Mouse (Mus musculus) lung, embryonic 16.5 days (tissue): Measurements from ENCODE around the gene Gdf7. TPM values are rescaled to one million over a fixed set of nuclear protein-coding genes. Genes with fewer than 3 reads are reported as not detected.

Experiments used
- ATAC-seq: fragments of 200-750 bp; cut with Nextera tagmentation; 2 replicates; pipeline ENCODE4 v1.8.0; 2017; ENCODE audit warnings: low read depth, mild to moderate bottlenecking, moderate library complexity
- H3K27ac ChIP-seq: fragments of 300-500 bp; sonication (generic); 2 replicates; pipeline ENCODE4 v1.5.1; 2014; ENCODE audit warnings: mild to moderate bottlenecking, control low read depth, low read length
- H3K27me3 ChIP-seq: fragments of 300-500 bp; sonication (generic); 2 replicates; pipeline ENCODE4 v1.6.1; 2014; ENCODE audit warnings: low read depth, low read length, mixed read lengths; ENCODE audit not compliant: control insufficient read depth, insufficient read depth
- H3K36me3 ChIP-seq: fragments of 300-500 bp; sonication (generic); 2 replicates; pipeline ENCODE4 v1.6.1; 2014; ENCODE audit warnings: low read length; ENCODE audit not compliant: control insufficient read depth, insufficient read depth
- H3K4me1 ChIP-seq: fragments of 300-500 bp; sonication (generic); replicated peaks from 2 replicates; pipeline ENCODE4 v1.6.1; 2014; ENCODE audit warnings: low read length, mixed read lengths; ENCODE audit not compliant: control insufficient read depth, insufficient read depth
- H3K4me2 ChIP-seq: fragments of 300-500 bp; sonication (generic); 2 replicates; pipeline ENCODE4 v1.6.1; 2014; ENCODE audit warnings: low read depth, low read length, control low read depth
- H3K4me3 ChIP-seq: fragments of 300-500 bp; sonication (generic); 2 replicates; pipeline ENCODE4 v1.5.1; 2014; ENCODE audit warnings: mild to moderate bottlenecking, low read length, control low read depth
- H3K9ac ChIP-seq: fragments of 300-500 bp; sonication (generic); 2 replicates; pipeline ENCODE4 v1.6.1; 2014; ENCODE audit warnings: low read length, control low read depth
- H3K9me3 ChIP-seq: fragments of 300-500 bp; sonication (generic); 2 replicates; pipeline ENCODE4 v1.6.1; 2016; ENCODE audit warnings: low read length; ENCODE audit not compliant: control insufficient read depth
- WGBS: fragments of 180-500 bp; shearing (Covaris S2); extraction: QIAGEN DNeasy Blood & Tissue Kit; methylation state at CpG from one replicate; pipeline ENCODE4 v1.1.7; 2014; 5-methylcytosine and 5-hydroxymethylcytosine counted together
- polyA plus RNA-seq: library from polyadenylated mRNA; unstranded; fragments of >200 nt; fragmentation: Nextera tagmentation; extraction: Ambion mirVana; gene quantifications from 2 replicates; pipeline ENCODE4 v1.2.1, GENCODE M21; 2015

The Gdf7 gene
- polyA plus RNA-seq, 1 experiment from 2014 or later, result not detected

- WGBS, result 40% methylated on average over 5 of the region's 5 CpGs
- Histone ChIP-seq H3K27ac (no peak overlapping the region), H3K4me1 (no peaks in the 10 kb centered on the region), H3K4me2 (no peak overlapping the region), H3K36me3 (peaks cover 8% of the 10 kb centered on the region; the same call in 1 of the 2 replicates), H3K9ac (no peak overlapping the region), H3K9me3 (no peaks in the 10 kb centered on the region), H3K27me3 (no peaks in the 10 kb centered on the region), H3K4me3 (no peak overlapping the region)
- ATAC-seq, result peak; percentile 61
Measured at GRCm38 (mm10) chr12:8320084-8320713, 18.4 kb upstream of the Gdf7 start.

- no peak overlapping the region for H3K4me2 ChIP-seq
- WGBS, result 82% methylated on average over 5 of the region's 5 CpGs
- ATAC-seq, result no peak
- no peaks in the 10 kb centered on the region for H3K9me3 ChIP-seq
- H3K27me3 ChIP-seq, result peaks cover 4% of the 10 kb centered on the region
- H3K27ac ChIP-seq, result no peak overlapping the region
- H3K9ac ChIP-seq, result no peak overlapping the region
- peaks cover 6% of the 10 kb centered on the region for H3K4me1 ChIP-seq
- H3K4me3 ChIP-seq, result no peak overlapping the region
- no peaks in the 10 kb centered on the region; the same call in 1 of the 2 replicates for H3K36me3 ChIP-seq
Measured at GRCm38 (mm10) chr12:8316541-8316940, 14.8 kb upstream of the Gdf7 start.

GRCm38 (mm10) chr12:8313773-8314172 is 12.0 kb upstream of the Gdf7 start:
- Histone ChIP-seq H3K27ac (no peak overlapping the region), H3K9ac (peak overlapping the region; percentile 86), H3K36me3 (no peaks in the 10 kb centered on the region; the same call in 1 of the 2 replicates), H3K4me2 (peak overlapping the region; percentile 93), H3K9me3 (no peaks in the 10 kb centered on the region), H3K4me3 (peak overlapping the region; percentile 79), H3K27me3 (peaks cover 12% of the 10 kb centered on the region), H3K4me1 (peaks cover 6% of the 10 kb centered on the region)
- 12% methylated on average over 12 of the region's 12 CpGs for WGBS
- peak; percentile 50 for ATAC-seq

- WGBS, result under 1% methylated on average over 34 of the region's 38 CpGs
- Histone ChIP-seq H3K9ac (peak within 1 kb of the TSS; percentile 86), H3K4me2 (peak within 1 kb of the TSS; percentile 93), H3K27me3 (peaks cover 12% of the 10 kb centered on the region), H3K36me3 (no peaks in the 10 kb centered on the region; the same call in 1 of the 2 replicates), H3K4me3 (peak within 1 kb of the TSS; percentile 79), H3K9me3 (no peaks in the 10 kb centered on the region), H3K27ac (0 out of 2 replicates have a peak within 1 kb of the TSS, but pooled peaks have one; percentile 10), H3K4me1 (peaks cover 6% of the 10 kb centered on the region)
- ATAC-seq, result peak; percentile 89
Measured at GRCm38 (mm10) chr12:8313270-8313771, 11.6 kb upstream of the Gdf7 start, which contains the start of gene Hs1bp3. Hs1bp3 (plus strand) TSS chr12:8313432.

- no peak overlapping the region for H3K4me3 ChIP-seq
- H3K36me3 ChIP-seq, result no peaks in the 10 kb centered on the region
- H3K9ac ChIP-seq, result no peak overlapping the region
- peaks cover 12% of the 10 kb centered on the region for H3K27me3 ChIP-seq
- no peak overlapping the region for H3K4me2 ChIP-seq
- H3K27ac ChIP-seq, result no peak overlapping the region
- WGBS, result 83% methylated on average over 4 of the region's 4 CpGs
- peaks cover 6% of the 10 kb centered on the region for H3K4me1 ChIP-seq
- no peaks in the 10 kb centered on the region for H3K9me3 ChIP-seq
- ATAC-seq, result no peak
Measured at GRCm38 (mm10) chr12:8312266-8312665, 10.5 kb upstream of the Gdf7 start.

GRCm38 (mm10) chr12:8310992-8311391 is 9.2 kb upstream of the Gdf7 start:
- H3K27ac ChIP-seq, result no peak overlapping the region
- H3K9me3 ChIP-seq, result no peaks in the 10 kb centered on the region
- H3K4me1 ChIP-seq, result peaks cover 6% of the 10 kb centered on the region
- H3K36me3 ChIP-seq, result no peaks in the 10 kb centered on the region
- H3K9ac ChIP-seq, result no peak overlapping the region
- ATAC-seq, result no peak
- H3K4me2 ChIP-seq, result no peak overlapping the region
- peaks cover 15% of the 10 kb centered on the region for H3K27me3 ChIP-seq
- H3K4me3 ChIP-seq, result no peak overlapping the region
- WGBS, result 57% methylated on average over 17 of the region's 17 CpGs

DNA sequence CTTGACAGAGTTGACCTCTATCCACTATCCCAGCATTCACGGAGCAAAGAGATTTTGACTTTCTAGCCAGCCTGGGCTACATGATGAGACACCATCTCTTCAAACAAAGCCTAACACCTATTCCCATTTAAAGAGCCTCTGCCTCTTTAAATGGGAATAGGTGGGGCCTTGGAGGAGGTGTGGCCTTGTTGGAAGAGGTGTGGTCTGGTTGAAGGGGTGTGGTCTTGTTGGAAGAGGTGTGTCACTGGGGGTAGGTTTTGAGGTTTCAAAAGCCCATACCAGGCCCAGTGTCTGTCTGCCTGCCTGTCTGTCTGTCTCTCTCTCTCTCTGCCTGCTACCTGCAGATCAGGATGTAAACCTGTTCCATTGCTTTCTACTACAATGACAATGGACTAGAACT is 5.2 kb upstream of the Gdf7 start:
- Histone ChIP-seq H3K36me3 (no peaks in the 10 kb centered on the region), H3K27ac (no peak overlapping the region), H3K4me1 (peaks cover 3% of the 10 kb centered on the region; the same call in 1 of the 2 replicates), H3K9me3 (no peaks in the 10 kb centered on the region), H3K4me3 (no peak overlapping the region), H3K4me2 (no peak overlapping the region), H3K9ac (no peak overlapping the region), H3K27me3 (peaks cover 52% of the 10 kb centered on the region)
- 56% methylated on average over 1 of the region's 1 CpGs for WGBS
- ATAC-seq, result peak; percentile 9; the same call in 1 of the 2 replicates

- Histone ChIP-seq H3K4me2 (no peak overlapping the region), H3K4me1 (peaks cover 3% of the 10 kb centered on the region; the same call in 1 of the 2 replicates), H3K27me3 (peaks cover 54% of the 10 kb centered on the region), H3K4me3 (no peak overlapping the region), H3K9ac (no peak overlapping the region), H3K9me3 (no peaks in the 10 kb centered on the region), H3K27ac (no peak overlapping the region), H3K36me3 (no peaks in the 10 kb centered on the region)
- ATAC-seq, result peak; percentile 27
- WGBS, result 5% methylated on average over 5 of the region's 5 CpGs
Measured at GRCm38 (mm10) chr12:8306432-8306831, 4.7 kb upstream of the Gdf7 start.

GRCm38 (mm10) chr12:8305258-8305657 is 3.5 kb upstream of the Gdf7 start:
- Histone ChIP-seq H3K27ac (no peak overlapping the region), H3K9me3 (no peaks in the 10 kb centered on the region), H3K27me3 (peaks cover 62% of the 10 kb centered on the region), H3K36me3 (no peaks in the 10 kb centered on the region), H3K4me2 (no peak overlapping the region), H3K4me1 (peaks cover 3% of the 10 kb centered on the region; the same call in 1 of the 2 replicates), H3K9ac (no peak overlapping the region), H3K4me3 (no peak overlapping the region)
- WGBS, result 25% methylated on average over 2 of the region's 2 CpGs
- ATAC-seq, result no peak
